Mouse (Mus musculus): ENCODE measurements around the gene Sarnp.

The Sarnp gene

DNA sequence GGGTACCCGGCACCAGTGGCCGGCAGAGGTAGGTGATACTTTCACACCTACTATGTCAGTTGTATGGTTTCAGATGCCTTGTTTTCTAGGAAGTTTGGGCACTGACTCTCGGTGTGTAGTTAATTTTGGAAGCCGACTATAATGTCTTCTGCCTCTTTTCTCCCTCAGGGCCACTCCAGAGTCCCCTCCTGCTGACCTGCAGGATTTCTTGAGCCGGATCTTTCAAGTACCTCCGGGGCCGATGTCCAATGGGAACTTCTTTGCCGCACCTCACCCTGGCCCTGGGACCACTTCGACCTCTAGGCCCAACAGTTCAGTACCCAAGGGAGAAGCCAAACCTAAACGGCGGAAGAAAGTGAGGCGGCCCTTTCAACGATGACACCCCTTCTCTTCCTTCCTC lies at the start of gene Sarnp:
TSS of gene Sarnp (plus strand) at position 301 of the 400 bp plus-strand sequence.
- no peak for DNase-seq

DNA sequence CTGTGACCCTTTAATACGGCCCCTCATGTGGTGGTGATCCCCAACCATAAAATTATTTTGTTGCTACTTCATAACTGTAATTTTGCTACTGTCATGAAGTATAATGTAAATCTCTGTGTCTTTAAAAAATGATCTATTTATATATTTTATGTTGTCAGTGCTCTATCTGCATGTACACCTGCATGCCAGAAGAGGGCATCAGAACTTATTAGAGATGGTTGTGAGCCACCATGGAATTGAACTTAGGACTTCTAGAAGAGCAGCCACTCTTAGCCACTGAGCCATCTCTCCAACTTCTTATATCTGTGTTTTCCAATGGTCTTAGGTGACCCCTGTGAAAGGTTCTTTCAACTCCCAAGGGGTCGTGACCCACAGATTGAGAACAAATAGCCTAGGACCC lies 44.2 kb upstream of the Sarnp start:
- no peak for DNase-seq

DNA sequence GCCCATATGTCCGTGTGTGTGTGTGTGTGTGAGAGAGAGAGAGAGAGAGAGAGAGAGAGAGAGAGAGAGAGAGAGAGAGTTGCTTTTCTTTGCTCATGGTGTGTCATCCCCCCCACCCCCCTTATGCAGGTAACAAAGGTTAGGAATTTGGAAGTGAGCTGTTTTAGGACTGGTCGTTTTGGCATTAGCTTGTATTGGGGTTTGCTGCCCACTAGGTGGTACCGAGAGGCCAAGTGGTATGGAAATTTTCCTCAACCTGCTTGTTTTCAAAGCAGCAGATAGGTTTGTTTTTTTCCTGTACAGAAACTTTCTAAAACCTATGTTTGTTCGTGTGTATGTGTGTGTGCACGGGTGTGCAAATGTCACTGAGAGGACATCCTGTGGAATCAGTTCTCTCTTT lies 43.4 kb upstream of the Sarnp start:
- DNase-seq: no peak

DNA sequence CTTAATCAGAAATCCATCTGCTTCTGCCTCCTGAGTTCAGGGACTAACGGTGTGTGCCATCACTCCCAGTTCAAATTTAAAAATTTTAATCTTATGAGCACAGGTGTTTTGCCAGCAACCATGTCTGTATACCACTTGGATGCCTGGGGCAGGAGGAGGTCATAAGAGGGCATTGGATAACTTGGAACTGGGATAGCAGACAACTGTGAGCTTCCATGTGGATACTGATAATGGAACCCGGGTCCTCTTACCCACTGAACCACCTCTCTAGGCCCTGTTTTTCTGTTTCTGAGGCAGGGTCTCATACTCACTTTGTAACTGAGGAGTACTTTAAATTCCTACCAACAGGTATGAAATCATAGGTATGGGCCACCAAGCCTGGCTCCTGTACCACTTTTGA lies 38.7 kb upstream of the Sarnp start:
- DNase-seq: no peak

DNA sequence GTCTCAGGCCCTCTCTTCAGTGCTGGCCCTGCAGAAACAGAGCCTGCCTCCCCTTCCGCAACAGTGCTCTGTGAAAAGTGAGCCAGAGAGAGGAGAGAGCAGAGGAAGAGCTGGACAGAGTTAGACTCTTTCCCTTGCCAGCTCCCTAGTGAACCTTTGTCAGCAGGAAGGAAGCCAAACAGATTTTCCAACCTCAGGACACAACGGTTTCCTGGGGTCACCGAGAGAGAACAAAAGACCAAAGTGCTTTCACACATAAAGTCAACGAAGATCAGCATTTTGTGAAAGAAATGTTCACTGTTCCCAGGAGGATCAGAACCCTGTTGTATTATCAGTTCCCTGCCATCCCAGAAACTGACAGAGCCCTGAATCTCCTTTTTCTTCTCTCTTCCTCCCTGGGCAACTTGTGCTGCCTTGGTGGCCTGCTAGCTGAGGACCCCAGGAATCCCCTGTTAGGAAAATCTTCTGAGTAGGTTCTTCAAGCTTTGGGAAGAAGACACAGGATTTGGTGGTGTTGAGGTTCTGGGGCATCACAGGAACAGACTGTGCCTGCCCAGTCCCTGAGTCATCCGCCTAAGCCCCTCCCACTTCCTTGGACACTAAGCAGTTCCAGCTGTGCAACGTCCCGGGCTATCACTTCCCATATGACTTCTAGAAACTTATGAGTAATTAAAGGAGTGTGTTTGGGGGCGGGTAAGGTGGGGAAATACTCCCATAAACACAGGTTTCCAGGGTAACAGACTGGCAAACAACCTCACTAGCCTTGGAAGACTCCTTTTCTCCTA lies 37.9 kb upstream of the Sarnp start:
- peak; percentile 86 for DNase-seq

DNA sequence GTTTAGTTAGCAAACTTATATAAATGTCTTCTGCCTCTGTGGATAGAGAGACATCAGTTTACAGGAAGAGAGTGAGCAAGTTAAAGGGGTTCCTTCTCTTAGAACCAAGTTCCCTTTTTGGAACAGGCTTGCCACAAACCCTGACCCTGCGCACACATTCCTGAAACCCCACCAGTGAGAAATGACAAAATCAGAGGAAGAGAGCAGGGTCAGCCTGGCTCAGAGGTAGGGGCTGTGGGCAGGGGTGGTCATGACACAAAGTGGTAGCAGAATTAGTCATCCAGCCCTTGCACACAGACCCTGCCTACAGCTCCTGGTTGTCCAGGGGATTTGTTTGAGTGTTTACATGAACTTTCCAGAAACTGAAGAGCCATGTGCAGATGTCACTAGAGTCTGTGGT lies 36.9 kb upstream of the Sarnp start:
- DNase-seq: no peak

DNA sequence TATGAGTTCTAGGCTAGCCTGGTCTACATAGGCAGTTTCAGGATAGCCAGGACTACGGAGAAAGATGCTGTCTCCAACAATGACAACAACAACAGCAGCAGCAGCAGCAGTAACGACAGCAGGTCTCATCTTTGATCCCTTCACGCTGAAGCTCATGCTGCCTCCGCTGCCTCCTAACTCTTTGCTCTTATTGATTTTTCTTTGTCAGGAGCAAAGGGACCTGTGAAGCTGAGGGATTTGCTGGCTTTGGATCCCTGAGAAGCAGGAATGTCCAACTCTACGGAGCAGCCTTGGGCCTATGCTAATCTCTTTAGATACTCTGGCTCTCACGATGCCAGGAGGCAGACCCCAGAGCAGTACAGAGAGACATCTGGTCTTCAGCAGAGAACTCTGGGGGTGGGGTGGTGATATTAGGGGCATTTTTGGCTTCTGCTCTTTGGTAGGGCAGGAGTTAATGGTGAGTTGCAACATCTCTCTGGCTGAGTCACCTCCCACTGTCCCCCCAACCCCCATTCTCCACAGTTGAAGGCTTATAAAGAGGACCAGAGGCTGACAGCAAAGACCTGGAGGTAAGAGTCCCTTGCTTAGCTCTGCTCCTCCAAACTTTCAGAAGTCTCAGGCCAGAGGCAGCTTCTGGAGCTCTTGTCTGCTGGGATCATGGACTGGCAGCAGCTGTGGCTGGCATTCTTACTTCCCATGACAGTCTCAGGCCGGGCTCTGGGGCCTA lies 26.6 kb upstream of the Sarnp start, which contains the start of gene Mmp19:
TSS of gene Mmp19 (plus strand) at position 513 of the 727 bp plus-strand sequence.
- DNase-seq: peak; percentile 29

DNA sequence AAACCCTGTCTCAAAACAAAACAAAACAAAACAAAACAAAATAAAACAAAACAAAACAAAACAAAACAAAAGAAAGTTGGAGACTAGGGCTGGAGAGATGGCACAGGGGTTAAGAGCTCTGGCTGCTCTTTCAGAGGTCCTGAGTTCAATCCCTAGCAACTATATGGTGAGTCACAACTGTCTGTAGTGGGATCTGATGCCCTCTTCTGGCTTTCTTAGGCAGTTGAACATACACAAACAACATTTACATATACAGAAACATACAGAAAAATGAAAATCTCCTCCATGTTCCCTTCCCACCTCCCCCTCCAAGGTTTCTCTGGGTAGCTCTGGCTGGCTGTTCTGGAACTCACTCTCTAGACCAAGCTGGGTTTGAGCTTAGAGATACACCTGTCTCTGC lies 25.1 kb upstream of the Sarnp start:
- no peak for DNase-seq

DNA sequence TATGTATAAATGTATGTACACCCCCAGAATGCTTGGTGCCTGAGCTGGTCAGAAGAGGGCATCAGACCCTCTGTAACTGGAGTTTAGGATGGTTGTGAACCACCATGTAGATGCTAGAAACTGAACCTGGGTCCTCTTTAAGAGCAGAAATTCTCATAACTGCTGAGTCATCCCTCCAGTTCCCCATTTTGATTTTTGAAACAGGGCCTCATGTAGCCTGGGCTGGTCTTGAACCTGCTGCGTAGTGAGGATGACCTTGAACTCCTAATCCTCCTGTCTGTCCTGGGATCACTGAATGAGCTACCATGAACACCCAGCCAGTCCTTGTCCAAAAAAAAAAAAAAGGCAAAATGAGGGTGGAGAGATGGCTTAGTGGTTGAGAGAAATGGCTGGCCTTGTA lies 23.9 kb upstream of the Sarnp start:
- DNase-seq: no peak

DNA sequence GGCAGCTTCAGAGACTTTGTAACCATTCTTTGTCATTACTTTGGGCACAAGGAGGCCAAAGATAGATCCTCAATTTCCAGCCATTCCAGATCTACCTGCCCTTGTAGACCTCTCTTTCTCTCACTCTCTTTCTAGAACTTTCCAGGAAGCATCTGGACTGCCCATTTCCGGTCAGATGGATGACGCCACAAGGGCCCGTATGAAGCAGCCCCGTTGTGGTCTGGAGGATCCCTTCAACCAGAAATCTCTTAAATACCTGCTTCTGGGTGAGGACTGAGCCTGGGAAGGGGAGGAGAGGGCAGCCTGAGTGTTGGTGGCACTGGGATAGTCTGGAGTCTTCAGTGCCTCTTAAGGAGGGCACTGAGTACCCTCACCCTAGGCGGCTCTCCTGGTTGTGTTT lies 22.7 kb upstream of the Sarnp start:
- no peak for DNase-seq

DNA sequence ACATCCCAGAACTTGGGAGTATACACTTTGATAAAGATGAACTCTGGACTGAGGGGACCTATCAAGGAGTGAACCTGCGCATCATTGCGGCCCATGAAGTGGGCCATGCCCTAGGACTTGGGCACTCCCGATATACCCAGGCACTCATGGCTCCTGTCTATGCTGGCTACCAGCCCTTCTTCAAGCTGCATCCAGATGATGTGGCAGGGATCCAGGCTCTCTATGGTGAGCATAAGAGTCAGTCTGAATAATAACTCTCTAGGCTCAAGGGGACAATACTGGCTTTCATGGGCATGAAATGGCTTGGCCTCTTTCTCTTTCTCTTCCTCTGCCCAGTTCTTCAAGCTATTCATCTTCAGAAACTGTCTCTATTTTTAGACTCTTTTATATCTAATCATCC lies 21.6 kb upstream of the Sarnp start:
- DNase-seq: no peak

DNA sequence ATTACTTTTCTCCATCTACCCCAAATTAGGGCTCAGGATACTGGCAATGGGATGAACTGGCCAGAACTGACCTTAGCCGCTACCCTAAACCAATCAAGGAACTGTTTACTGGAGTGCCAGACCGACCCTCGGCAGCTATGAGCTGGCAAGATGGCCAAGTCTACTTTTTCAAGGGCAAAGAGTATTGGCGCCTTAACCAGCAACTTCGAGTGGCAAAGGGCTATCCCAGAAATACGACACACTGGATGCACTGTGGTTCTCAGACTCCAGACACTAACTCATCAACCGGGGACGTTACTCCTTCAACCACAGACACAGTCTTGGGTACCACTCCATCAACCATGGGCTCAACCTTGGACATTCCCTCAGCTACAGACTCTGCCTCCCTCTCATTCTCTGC lies 18.5 kb upstream of the Sarnp start:
- DNase-seq: no peak

DNA sequence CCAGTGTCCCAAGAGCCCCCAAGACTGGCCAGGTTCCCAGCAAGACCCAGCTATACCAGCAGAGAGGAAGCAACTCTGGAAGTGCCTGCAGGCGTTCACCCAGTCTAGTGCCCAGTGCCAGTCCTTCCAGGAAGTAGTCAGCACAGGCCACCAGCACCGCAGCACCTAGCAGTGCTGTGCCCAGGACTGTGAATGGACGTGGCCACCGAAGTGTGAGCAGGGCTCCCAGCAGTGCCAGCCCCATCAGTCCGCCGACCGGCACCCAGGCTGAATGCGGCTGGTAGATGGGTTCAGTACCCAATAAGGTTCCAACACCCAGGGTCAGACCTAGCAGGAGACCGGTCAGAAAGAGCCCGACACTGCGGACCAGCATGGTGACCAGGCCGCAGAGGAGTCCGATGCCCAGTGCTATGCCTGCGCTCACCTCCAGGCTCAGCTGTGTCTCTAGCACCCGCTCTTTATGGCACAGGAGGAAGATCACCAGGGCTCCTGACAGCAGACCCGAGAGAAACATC lies 15.1 kb upstream of the Sarnp start:
- no peak for DNase-seq

DNA sequence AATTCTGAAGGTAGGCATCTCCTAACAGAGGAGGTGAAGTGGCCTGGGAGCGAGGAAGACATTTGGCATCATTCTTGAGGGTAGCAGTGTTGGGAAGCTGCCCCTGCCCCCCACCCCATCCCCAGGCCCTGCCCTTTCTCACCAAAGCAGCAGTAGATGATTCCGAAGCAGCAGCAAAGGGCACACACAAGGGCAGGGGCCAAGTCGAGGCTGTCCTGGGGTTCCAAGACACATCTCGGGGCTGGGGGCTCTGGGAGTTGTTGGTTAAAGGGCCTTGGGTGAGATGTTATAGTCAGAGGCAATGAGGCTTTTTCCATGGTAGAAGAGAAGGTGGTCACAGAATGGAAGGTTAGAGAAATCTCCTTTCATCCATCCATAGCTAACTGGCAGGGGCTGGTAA lies 14.2 kb upstream of the Sarnp start:
- no peak for DNase-seq

DNA sequence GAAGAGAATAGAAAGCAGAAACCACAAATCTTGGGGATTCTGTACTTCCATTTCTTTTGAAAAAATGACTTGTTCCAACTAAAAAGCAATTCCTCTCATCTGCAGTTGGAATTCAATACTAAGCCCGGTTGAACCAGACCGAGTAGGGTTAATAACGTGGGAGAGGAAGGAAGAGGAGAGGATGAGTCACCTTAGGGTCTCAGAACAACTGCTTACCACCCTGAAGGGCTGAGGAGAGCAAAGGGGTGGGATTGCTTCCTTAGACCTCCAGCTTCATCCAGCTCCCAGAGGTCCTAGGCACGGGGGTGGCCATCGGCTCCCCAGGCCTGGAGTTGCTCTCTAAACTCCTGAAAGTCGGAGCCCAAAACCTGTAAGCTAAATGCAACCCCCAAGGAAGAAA lies 13.8 kb upstream of the Sarnp start:
- no peak for DNase-seq

DNA sequence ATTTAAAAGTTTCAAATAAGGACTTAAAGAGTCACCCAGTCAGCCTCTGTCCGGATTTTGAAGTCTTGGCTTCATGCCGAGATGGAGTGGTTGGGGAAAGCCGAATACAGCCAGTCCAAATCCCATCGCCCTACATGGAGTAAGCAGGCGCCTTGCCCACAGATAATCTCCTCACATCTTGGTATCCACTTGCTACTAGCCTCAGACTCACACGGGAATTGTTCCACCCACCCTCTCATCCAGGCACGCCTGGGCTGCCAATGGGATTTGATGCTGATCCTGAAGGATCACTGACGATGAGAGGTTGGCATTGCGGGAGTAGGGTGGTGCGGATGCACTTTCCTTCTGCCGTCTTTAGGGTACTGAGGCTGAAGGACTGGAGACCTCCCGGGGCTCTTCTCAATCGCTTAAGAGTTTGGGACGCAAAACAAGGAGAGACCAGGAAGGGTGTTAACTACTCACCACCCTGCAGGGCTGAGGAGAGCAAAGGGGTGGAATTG lies 13.3 kb upstream of the Sarnp start, which contains the start of gene Dnajc14:
TSS of gene Dnajc14 (plus strand) at position 292 of the 500 bp plus-strand sequence.
- peak; percentile 62 for DNase-seq

DNA sequence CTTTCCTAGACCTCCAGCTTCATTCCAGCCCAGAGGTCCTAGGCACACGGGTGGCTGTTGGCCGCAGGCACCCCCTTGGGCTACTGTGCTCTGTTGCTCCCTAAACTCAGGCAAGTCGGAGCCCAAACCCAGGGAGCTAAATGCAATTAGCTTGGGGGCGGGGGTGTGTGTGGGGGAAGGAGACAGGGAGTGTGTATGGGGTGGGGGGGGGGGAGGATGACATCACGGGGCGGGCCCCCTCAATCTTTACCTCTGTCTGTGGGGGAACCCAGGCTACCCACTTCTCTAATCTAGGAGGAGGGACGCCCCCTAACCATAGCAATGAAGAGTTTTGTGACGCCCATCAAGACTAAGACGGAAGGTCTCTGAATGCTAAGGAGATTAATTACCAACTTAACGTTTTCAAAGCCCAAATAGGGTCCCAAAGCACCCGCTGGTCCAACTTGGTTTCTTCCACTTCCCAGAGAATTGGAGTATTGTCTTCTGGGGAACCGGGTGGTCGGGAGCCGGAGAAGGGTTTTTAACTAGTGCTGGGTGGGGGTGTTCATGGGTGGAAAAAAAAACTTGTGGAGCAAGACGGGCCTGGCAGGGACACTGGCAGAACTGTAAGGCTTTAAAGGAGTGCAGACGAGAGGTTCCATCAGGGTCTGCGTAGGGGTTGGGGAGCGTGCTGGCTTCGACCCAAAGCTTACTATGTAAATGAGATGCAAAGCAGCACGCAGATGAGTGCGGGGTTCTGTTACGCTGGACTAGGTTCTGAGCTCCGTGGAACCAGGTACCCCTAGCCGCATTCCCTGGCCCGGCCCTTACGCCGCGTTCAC lies 12.7 kb upstream of the Sarnp start, which contains the start of gene Tmem198b:
TSS of gene Tmem198b (minus strand) at position 100 of the 821 bp plus-strand sequence.
- DNase-seq: peak; percentile 70

DNA sequence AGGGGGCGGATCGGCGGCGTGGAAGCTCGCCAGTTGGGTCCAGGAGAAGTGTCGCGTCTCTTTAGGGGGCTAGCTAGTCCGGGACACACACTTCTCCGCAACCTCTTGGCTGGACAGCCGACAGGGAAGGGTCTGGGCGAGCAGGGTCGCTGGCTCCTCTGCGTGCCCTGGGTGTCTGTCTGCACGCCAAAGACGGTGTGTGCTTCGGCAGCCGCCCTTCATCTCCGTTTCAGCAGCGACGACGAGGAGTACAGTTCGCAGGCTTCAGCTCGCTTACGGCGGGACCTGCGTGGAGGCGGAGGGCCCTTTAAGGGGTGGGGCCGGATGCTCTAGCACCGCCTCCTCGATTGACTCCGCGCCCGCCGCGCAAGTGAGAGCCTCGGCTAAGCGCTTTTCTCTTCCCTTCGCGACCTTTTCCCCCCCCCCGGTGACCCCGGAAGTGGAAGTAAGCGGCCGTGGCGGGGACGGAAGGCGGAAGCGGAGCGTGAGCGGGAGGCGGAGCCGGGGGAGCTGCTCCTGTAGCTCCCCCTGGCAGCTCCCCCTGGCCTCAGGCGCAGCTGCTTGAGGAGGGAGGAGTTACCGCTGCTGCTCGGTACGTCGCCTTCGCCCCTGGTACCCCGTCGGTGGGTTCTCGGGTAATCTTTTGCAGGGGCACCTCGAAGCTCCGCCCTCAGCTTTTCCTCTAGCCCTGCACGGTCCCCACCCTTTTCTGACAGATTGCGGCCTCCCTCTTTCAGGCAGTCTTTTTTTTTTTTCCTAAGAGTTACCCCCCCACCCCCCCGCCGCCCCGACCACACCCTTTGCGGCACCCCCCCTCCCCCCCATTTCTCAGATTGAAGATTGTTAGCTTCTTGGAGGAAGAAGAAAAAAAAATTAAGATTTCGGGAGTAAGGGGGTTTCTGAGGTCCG lies 11.8 kb upstream of the Sarnp start:
- peak; percentile 96 for DNase-seq

DNA sequence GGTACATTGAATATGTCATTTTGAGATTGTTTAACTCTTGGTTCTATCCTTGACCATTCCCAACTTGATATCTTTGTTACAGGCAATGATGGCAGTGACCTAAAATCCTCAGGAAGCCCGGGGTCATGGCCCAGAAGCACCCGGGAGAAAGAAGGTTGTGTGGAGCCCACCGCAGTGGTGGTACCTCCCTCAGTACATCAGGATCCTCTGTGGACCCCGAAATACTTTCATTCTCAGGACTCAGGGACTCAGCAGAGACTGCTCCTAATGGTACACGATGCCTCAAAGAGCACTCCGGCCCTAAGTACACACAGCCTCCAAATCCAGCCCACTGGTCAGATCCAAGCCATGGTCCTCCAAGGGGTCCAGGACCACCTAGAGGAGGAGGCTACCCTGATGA lies 11.0 kb upstream of the Sarnp start:
- no peak for DNase-seq

DNA sequence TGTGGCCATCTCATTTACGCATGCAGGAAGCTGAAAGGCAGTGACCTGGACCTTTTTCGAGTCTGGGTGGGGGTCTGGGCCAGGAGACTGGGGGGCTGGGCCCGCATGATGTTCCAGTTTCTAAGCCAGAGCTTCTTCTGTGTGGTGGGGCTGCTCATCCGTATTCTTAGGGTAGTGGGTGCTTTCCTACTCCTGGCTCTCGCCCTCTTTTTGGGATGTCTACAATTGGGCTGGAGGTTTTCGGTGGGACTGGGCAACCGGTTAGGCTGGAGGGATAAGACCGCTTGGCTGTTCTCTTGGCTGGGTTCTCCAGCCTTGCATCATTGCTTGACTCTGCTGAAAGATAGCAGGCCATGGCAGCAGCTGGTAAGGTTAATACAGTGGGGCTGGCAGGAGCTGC lies 10.1 kb upstream of the Sarnp start:
- DNase-seq: no peak

DNA sequence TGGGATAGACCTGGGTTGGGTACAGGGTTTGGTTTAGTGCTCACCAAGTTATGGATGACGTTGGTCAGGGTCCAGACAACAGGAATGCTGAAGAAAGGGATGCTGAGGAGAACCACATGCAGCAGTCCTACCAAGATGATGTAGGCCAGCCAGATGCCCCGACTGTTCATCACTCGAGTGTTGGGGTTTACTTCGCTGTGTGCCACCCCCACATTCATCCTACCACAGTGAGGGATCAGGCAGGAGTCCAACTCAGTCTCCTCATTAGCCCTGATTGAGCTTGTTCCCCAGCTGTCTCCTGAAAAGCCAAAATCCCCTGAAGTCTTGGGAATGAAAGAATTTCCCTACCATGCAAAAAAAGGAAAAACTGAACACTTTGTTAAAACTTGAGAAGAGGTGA lies 3.1 kb downstream of the Sarnp start:
- no peak for DNase-seq

Data from lung, postnatal 14 days (tissue).